In genomic region chr10:69662338-69662737, GRCm38 (mm10) we compare ENCODE assay signal across 8 mouse cellular contexts.
DNase-seq lines count a peak whose midpoint lies in the region; ATAC-seq and TF ChIP-seq lines count a peak whose summit lies in the region.

No protein-coding gene starts in this region.

- no peak overlapping the region for H3K4me3 ChIP-seq in thymus, adult 2 months (ENCODE audit: control insufficient read depth, insufficient read depth, low read length)
- H3K4me3 ChIP-seq in limb, embryonic 12.5 days (replicated peaks) = no peak overlapping the region

- DNase-seq in thymus, adult 2 months = peak; percentile 48
- DNase-seq in thymus, adult 18-20 months = no peak
- peak; percentile 80 for DNase-seq in embryo, embryonic 11 days
- DNase-seq in gastrocnemius, postnatal 4 days (ENCODE audit: low spot score in 2 of 2) = peak; percentile 53 to 76
- peak; percentile 79 for DNase-seq in kidney, adult 9 months
- peak; percentile 17 for DNase-seq in naive thymus-derived CD4-positive, alpha-beta T cell, adult 2 months (ENCODE audit: low read depth)
- peak; percentile 62 for DNase-seq in telencephalon, adult 2 months (ENCODE audit: low read depth, low spot score)

- no peaks in the 10 kb centered on the region for H3K4me1 ChIP-seq in thymus, adult 2 months (replicated peaks; ENCODE audit: control insufficient read depth, insufficient read depth, low read length)
- H3K4me1 ChIP-seq in limb, embryonic 12.5 days (replicated peaks) = no peaks in the 10 kb centered on the region

- no peak overlapping the region for H3K27ac ChIP-seq in thymus, adult 2 months (ENCODE audit: control insufficient read depth, insufficient read depth, low read length)
- no peak overlapping the region for H3K27ac ChIP-seq in limb, embryonic 12.5 days

- no peaks in the 10 kb centered on the region for H3K27me3 ChIP-seq in thymus, adult 2 months (ENCODE audit: control insufficient read depth, insufficient read depth, low read length)
- no peaks in the 10 kb centered on the region for H3K27me3 ChIP-seq in limb, embryonic 12.5 days

- no peak overlapping the region for H3K4me2 ChIP-seq in limb, embryonic 12.5 days

- H3K9ac ChIP-seq in limb, embryonic 12.5 days (replicated peaks) = no peak overlapping the region

- TF ChIP-seq POLR2A in thymus, adult 2 months (IDR thresholded peaks at IDR 0.05; ENCODE audit: control insufficient read depth, extremely low read depth, insufficient read depth, low read length, poor library complexity) = no peak

- no peak for TF ChIP-seq CTCF in thymus, adult 2 months (IDR thresholded peaks at IDR 0.05; ENCODE audit: borderline replicate concordance, control insufficient read depth, extremely low read depth, insufficient read depth, low read length, poor library complexity)

- WGBS in thymus, adult 2 months = 16% methylated on average over 7 of the region's 7 CpGs
- WGBS in limb, embryonic 12.5 days = 12% methylated on average over 7 of the region's 7 CpGs

- ATAC-seq in limb, embryonic 12.5 days (ENCODE audit: insufficient number of reproducible peaks, insufficient read depth, low FRiP score, low TSS enrichment, low read depth) = peak; percentile 71; the same call in 1 of the 2 replicates

- H3K36me3 ChIP-seq in thymus, adult 2 months (ENCODE audit: control insufficient read depth, insufficient read depth, low read length) = no peaks in the 10 kb centered on the region
- H3K36me3 ChIP-seq in limb, embryonic 12.5 days = no peaks in the 10 kb centered on the region

- H3K9me3 ChIP-seq in limb, embryonic 12.5 days = no peaks in the 10 kb centered on the region

Comparison
In these comparisons a context has a peak if more than half of its experiments do, and no peak if none do; other contexts are left out.
1. DNase-seq: peak in thymus, adult 2 months (single experiment), embryo, embryonic 11 days (single experiment), gastrocnemius, postnatal 4 days (2 of 2), kidney, adult 9 months (single experiment), naive thymus-derived CD4-positive, alpha-beta T cell, adult 2 months (single experiment) and telencephalon, adult 2 months (single experiment); none in thymus, adult 18-20 months (0 of 2).